Mouse (Mus musculus): ENCODE data around the gene Cinp.
A peak's percentile ranks its signal among the peaks of the same experiment; 100 is the strongest.

Gene Cinp

DNA sequence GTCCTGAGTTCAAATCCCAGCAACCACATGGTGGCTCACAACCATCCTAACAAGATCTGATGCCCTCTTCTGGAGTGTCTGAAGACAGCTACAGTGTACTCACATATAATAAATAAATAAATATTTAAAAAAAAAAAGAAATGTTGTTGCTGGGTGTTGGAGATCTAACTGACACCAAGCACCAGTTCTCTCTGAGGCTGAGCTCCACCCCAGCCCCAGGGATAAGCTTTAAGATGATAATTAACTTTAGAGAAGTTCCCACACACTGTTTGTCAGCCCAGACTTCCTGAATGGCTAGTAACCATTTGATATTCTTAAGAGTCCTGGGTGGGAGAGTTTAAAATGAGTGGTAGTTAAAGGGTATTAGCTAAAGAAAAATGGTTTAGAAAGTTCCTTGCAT, 28.7 kb downstream of the Cinp start:
- no peak for DNase-seq (ENCODE audit: low read depth, low spot score)

DNA sequence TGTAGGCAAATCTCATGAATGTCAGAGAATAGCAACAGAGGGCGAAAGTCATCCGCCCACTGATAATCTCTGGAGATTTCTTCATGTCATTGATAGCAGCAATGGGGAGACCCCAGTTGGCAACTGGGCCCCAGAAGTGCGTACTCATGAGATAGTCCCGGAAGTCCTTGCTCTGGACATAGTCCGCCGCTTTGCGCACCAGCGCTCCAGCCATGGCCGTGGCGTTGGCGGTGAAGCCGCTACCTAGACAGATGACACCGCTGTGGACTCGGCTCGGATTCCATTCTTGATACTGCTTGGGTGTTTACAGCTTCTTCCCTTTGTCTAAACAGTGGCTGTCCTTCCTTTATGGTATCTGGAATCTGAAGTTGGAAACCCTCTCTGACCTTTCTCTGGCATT, 30.3 kb downstream of the Cinp start:
- peak; percentile 75 for DNase-seq (ENCODE audit: low read depth, low spot score)

DNA sequence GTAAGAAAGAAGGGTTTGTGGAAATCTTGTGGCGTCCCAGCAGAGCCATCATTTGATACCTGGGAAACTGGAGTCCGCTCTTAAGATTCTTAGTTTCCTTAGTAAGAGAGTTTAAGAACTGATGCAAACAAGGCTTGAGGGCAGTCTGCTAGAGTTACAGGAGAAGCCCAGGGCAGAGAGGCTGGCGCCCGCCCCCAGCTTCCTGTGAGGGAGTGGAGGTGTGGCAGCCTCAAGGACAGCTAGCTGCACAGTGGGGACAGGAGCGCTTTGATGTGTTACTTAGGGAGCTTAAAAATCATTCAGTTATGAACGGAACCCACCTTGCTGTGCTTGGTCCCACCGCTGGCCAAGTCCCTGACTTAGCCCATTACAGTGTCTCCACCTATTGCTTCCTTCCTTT, 31.7 kb downstream of the Cinp start:
- peak; percentile 80 for DNase-seq (ENCODE audit: low read depth, low spot score)

DNA sequence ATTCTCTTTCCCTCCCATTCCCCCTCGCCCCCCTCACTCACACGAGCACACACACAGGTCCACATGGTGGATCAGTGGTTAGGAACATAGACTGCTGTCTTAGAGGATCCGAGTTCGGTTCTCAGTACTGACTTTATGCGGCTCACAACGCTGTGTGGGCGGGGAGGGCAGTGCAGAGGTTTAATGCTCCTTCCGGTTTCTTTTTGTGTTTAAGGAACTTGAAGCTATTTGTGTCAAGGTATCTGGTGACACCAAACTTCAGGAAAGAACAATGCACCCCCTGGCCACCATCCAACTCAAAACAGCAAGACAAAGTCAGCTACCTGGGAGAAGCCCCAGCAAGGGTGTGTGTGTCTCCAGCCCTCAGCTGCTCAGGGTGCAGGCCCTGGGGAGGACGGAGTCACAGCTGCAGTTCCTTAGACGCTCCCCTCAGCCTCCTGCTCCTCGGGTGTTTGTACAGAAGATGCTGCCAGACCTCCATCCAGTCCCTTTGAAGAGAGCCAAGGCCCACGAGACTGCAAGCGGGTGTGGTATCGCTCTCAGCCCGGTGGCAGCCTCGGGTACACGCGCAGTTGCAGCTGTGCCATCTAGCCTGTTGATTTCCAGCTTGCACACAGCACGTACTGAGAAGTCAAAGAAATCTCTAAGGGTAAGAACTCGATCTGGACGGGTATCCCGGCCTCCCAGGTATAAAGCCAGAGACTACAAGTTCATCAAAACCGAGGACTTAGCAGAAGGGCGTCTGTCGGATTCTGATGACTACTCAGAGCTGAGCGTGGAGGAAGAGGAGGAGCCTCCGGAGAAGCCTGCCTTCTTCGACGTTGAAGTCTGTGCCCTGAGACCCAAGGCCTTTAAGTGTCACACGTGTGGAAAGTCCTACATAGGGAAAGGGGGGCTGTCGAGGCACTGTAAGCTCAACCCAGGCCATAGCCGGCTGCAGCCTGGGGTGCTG, 33.9 kb downstream of the Cinp start:
- peak; percentile 84 for DNase-seq (ENCODE audit: low read depth, low spot score)

DNA sequence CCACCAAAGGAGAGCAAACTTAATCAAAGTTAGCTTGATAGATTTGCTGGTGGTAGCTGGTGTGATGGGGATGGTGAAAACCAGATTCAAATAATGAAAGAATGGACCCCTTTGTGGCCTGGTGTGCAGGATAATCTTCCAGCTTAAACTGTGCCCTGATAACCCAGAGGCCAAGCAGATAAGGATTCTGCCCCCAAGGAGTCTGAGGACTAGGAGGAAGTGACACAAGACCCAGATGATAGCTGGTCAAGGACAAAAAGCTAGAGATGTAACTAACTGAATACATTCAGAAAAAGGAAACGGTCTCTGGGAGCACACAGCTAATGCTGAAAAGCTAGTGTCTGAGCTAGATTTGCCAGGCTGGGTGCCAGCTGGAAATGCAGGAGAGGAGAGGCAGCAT, 37.0 kb downstream of the Cinp start:
- no peak for DNase-seq (ENCODE audit: low read depth, low spot score)

DNA sequence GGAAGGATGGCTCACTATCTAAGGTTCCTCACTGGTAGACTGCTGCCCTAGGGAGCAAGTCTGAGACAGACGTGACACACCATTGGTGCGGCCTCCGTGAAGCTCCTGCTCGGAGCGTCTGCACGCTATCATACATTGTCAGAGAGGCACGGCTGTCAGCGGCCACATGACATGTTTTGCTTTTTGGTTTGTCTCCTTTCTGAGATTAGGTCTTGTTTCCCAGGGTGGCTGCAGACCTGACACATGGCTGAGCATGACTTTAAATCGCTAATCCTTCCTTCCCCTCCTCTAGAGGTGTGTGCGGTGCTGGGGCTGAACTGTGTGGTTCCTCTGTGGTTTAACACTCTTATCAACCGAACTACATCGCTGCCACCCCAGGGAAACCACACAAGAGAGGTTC, 37.5 kb downstream of the Cinp start:
- DNase-seq (ENCODE audit: low read depth, low spot score): peak; percentile 56

DNA sequence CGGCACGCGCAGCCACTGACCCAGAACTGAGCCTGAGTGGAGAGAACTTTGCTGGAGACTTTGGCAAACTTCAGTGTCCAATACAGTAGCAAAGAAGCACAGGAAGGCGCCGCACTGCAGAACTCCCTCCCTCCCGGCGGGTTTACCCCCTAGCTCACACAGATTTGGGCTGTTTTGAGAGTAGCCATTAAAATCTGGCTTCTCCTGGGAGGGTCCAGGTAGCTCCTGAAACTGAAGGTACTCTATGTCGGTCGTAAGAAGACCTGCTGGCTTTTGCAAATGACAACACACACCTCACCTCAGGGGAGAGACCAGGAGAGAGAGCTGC, 38.1 kb downstream of the Cinp start:
- DNase-seq (ENCODE audit: low read depth, low spot score): no peak

DNA sequence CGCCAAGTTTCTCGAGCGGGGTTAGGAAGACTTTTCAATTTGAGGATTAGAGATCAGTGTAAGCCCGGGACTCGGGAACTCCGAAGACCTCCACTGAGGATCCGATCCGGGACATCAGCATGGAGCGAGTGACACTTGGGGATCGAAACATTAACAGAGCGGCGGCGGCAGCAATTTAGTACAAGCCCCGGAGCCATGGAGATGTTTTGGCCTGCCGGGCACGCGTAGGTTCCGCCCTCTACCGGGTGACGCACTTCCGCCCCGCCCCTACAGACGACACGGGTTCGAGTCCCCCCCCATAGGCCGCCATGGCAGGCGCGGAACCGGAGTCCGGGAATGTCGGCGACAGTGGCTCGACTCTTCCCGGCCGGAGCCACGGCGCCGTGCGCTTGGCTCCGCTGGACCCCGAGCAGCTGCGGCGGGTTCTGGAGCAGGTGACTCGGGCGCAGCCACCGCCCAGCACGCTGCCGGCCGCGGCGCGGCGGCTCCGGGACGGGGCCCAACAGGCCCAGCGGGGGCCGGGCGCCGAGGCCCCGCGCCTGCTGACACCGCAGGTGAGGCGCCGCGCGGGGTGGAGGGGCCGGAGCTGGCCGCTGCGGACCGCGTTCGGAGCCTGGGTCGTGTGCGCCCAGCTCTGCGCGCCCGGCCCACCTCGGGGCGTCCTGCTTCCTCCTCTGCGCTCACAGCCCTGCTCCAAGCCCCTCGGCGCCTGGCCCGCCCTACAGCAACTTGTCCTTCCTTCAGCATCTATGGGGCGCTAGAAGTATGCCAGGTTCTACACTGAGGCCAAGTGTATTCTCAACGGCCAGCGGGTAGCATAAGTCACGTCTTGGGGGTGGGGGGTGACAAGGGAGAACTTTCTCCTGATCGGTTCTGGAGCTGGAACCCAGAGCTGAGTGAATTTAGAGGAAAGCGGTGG, 38.7 kb downstream of the Cinp start, which contains the start of gene Zfp839:
Gene Zfp839 (plus strand): TSS at position 244 of the 919 bp plus-strand sequence.
- peak; percentile 91 for DNase-seq (ENCODE audit: low read depth, low spot score)

DNA sequence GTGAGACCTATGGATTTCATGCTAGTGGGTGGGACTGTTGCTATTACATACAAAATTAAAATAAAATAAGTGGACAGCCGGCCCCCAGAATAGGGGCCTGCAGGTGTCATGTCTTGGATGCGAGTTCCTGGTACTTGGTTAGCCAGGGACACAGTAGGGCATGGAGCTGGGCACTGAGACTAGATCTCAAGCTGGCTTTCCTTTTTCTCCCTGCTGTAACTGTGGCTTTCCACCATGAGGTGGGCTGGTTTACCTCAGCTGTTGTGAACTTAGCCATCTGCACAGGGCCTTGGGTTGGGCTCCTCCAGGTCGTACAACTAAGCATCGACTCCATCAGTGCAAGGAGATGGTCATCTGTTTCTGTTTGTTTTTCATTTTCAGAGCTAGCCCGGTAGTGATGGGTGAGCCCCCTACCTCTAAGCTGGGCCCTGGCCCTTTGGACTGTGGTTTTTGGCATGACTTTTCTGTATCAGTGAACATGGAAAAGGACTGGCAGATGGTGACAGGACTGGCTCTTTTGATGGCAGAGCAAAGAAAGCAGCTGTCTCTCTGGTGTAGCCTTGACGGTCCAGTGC, 42.7 kb downstream of the Cinp start:
- DNase-seq (ENCODE audit: low read depth, low spot score): no peak

DNA sequence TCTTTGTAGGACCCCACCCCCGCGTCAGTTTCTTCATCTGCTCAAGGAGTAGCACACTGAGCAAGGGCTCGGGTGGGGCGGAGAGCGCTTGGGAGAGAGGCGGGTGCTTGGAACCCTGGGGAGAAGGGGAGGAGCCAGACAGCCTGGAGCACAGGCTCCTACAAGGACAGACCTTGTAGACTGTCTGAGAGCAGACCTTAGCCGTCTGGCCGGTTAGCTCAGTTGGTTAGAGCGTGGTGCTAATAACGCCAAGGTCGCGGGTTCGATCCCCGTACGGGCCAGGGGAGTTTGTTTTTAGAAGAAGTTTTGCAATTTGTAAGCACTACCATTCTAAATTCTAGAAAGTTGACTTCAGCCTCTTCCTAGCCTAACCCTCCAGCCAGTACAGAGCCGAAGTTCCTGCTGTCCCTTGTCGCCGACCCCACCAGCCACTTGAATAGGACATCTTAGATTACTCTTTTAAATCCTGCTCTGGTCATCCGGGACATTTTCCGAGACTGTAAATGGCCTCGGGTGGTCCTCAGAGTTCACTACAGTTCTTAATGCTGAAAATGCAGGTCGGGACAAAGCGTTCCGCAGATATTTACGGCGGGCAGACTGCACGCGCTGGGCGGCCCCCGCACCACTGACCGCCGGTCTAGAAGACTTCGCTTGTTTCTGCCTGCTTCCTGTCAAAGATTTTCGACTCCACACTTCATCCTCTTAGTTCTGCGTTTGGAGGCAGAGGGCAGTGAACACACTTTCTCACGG, 43.6 kb downstream of the Cinp start:
- peak; percentile 97 for DNase-seq (ENCODE audit: low read depth, low spot score)

DNA sequence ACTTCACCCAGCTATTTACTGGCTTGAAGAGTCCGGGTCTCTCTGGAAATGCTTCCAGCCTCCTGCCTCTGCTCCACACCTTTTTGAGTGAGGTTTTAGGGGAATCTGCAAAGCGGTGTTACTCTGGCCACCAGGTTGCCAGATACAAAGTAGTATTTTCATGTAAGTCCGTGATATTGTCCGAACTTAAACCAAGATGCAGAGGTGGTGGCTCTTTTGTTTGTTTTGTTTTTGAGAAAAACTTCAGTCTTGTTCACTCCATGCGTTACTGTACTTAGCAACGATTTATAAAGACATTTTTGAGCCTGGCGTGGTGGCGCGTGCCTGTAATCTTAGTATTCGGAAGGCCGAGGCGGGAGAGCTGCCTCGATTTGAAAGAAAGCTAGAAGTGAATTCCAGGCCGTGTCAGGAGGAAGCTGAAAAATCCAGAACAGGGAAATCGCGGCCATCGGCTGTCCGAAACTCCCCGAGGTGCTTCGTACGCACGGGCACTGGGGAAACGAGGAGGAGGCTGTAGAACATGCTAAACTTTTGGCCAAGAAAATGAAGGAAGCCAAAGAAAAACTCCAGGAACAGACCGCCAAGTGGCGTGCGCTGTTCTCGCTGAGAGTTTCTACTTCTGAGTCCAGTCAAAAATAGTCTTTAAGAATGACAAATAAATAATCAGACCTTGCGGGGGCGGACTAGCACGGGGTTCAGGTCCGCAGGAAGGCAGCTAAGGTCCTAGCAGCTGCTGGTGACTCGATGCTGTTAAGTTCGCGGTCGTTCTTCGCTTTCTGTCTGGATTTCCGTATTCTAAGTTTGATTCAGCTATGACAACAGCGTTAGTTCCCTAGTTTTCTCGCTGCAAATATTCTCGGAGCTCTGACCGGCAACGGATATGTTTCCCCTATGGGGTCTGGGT, 44.5 kb downstream of the Cinp start:
- DNase-seq (ENCODE audit: low read depth, low spot score): no peak

DNA sequence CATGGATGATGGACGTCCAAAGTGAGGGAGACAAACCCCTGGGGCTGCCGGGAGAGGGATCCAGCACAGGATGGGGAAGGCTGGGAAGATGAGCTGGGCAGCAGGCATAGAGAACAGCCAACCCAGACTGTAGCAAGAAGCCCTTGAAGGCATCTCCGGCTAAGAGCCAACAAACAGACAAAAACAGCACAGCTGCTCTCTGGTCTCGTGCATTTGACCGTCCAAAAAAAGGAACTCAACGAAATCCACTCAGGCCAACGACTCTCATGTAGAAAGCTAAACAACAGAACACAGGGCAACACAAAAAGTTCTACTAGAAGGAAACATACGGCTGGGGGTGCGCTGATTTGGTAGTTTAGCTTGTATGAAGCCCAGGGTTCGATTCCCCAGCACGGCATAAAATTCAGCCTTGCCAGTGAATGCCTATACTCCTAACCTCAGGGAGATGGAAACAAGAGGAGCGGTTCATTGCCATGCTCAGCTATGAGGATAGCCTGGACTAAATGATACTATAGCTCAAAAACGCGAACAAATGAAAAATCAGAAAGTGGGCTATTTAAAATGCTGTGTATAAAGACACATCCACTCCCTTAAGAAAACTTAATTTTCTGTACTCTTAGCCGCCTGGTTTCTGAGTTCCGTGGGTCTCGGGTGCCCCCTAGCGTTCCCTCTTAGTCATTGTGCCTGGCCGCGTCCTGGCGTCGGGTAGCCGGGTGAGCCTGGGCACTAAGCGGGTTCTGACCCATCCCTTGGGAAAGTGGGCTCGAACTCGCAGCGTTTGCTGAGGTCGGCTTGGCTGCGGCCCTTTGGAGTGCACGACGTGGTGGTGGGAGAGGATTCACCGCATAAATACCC, 45.5 kb downstream of the Cinp start:
- peak; percentile 91 for DNase-seq (ENCODE audit: low read depth, low spot score)

DNA sequence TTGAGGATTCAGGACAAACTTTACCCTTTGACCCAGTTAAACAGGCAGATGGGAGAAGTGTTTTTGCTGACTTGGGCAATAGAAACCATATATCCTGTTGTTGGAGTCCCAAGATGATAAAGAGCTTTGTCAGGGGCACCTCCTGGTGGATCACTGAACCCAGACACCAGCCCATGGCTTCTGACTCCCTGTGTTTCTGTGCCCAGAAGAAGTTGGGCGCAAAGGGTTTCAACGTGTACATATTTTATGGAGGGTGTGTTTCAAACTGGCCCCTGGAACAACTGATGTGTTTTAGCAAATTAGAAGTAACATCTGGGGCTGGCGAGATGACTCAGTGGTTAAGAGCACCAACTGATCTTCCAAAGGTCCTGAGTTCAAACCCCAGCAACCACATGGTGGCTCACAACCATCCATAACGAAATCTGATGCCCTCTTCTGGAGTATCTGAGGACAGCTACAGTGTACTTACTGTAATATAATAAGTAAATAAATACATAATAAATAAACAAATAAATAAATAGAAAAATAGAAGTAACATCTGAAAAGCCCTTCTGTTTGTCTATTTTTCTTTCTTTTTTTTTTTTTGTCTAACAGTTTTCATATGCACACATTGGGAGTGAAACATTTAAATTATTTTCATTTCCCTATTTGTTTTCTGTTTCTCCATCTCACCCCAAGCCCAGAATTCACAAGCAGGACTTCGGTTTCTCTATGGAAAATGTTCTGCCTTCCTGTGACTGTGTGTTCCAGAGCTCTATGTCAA, 47.0 kb downstream of the Cinp start:
- peak; percentile 36 for DNase-seq (ENCODE audit: low read depth, low spot score)

DNA sequence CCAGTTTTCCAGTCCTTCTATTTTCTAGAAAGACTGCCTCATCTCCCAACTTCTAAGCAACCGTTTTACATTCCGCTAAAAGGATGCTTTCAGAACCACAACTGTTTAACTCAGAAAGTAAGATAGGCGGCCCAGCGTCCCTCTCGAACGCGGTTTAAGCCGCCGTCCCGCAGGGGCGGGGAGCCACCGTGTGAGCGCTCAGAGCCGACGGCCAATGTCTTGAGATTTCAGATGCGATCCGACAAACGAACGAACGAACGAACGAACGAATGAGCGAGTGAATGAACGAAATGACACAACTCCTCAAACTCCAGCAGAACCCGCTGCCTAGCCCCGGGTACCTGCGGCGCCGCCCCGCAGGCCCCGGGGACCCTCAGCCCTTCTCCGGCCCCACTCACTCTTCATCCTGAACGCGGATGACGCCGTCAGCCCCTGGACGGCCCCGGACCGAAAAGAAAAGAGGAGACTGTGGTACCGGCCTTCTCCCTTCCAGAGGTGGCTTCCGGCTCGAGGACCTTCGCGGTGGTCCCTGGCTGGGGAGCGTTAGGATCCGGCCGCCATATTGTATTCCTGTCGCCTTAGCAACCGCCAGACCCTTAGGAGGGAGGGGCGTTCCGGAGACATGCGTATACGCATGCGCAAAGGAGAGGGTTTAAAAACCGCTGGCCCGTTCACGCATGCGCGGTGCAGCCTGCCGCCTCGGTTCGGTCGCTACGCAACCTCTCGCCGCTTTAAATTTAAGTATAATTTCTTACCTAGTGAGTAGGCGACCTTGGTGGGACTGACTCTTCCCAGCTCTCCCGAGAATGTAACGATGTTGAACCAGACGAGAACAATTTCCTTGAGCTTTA, 48.4 kb downstream of the Cinp start, which contains the start of gene Mok:
Gene Mok (minus strand): TSS at position 592 of the 851 bp plus-strand sequence.
- DNase-seq (ENCODE audit: low read depth, low spot score): peak; percentile 95

DNA sequence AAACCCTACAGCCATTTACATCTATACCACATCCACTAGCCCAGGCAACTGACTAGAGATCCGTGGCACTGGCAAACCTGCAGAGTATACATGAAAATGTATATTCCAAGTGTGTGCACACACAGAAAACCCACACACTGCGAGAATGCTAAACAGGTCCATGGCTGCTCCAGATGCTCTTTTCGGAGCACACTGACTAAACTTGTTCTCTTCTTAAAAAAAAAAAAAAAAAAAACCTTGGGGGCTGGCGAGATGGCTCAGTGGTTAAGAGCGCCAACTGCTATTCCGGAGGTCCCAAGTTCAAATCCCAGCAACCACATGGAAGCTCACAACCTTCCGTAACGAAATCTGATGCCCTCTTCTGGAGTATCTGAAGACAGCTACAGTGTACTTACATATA, 51.1 kb downstream of the Cinp start:
- DNase-seq (ENCODE audit: low read depth, low spot score): no peak

DNA sequence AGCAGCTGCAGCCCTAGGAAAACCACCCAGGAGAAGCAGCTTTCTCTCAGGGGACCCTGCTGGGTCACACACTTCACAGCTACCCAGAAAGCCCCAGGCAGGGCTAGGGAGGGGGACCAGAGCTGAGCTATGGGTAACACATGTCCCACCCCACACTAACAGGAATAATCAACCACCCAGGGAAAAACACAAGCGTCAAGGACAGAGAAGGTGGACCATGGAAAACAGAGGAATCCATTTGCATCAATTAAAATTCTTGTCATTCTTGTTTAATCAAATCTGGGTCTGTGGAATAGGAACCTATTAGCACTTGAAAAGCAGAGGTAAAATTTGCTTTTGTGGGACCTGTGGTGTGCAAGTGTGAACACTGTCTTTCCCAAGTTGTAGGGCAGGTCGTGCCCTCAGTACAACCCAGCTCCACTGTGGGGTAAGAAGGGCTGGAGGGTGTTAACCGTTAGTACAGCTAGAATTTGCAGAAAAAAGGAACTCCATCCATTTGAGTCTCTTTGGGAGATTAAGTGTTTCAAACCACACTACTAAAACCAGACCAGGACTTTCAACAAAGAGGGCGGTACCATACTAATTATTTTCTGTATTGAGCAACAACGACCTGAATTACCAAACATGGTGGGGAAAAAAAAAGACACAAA, 51.6 kb downstream of the Cinp start:
- no peak for DNase-seq (ENCODE audit: low read depth, low spot score)

DNA sequence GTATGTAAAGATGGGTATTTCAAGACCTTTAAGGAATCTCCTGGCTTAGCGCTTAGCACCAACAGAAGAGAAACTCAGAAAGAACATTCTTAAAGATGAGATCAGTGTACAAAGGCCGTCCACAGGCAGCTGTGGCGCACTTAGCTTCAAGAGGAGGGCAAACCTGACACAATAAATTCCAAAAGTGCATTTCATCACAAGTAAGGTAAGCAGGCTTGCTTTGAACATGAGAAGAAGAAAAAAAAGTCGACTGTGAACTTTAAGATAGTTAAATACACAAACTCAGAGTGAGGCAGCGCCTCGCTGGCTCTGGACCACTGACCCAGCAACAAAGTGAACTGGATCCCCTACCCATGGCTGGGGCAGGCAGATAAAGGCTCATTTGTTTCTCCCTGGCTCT, 52.2 kb downstream of the Cinp start:
- DNase-seq (ENCODE audit: low read depth, low spot score): no peak

Data from A20 (cell line).